Mouse (Mus musculus) lung, postnatal 4 days (tissue): ENCODE results near the gene Vti1a.

Experiments used
- DNase-seq, 2 experiments: peaks; one replicate each; pipeline ENCODE4 v3.0.0; 2021

The Vti1a gene

GRCm38 (mm10) chr19:55316109-55316714, at the start of gene Vti1a:
Gene Vti1a, plus strand, starts transcription at chr19:55316295.
- peak; percentile 91 to 92 for DNase-seq

DNA sequence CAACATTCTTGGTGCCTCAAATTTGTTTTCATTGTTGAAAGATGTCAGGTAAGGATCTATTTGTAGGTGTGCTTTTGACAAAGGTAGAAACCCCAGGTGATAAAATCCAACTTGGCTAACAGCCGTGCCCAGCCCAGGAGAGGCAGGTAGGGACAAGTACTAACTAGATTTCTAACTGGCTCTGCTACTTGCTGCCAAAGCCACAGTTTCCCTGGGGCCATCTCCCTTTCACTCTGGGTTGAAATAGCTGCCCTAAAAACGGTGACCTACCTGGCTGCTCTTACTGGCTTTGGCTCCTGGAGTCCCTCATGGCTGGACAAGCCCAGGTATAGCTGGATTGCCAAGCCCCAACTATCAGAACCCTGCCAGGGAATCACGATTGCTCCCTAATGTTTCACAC, 49.3 kb upstream of the Vti1a start:
- DNase-seq: no peak

DNA sequence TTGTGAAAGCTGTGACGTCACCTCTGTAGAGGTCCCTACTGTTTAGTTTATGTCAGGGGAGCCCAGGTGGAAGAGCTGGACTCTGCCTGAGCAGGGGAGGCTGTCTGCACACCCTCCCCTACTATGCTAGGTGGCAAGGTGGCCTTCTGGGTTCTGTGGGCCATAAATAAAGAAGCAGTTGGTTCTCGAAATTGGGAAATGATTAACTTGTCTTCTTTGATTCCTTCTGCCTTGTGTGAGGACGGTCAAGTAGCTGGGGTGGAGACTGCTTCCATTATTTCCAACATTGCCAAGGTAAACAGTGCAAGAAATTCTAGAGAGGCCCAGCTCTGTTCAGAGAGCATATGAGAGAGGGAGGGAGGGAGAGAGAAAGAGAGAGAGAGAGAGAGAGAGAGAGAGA, 47.9 kb upstream of the Vti1a start:
- no peak for DNase-seq

GRCm38 (mm10) chr19:55269051-55269450, 47.0 kb upstream of the Vti1a start:
- DNase-seq: peak; percentile 30 to 46

DNA sequence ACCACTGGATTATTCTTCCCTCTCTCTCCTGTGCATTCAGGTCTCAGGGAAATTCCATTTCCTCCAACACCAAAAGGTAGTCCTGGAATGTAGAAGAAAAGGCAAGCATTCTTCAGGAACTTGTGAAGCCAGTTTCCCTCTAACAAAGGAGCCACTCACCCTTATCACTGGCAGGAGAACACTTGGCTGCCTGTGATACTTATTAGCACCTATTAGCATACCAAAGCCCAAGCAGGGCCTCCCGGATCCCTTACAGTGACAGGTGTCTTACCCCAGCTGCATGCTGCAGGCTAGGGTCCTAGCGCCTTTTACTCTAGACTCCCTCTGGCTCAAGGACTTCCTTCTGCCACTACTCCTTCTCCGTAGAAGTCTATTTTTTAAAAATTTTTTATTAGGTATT, 44.6 kb upstream of the Vti1a start:
- DNase-seq: peak in 1 of 2 experiments; percentile 54

GRCm38 (mm10) chr19:55273340-55273739, 42.8 kb upstream of the Vti1a start:
- no peak for DNase-seq

GRCm38 (mm10) chr19:55276100-55276499, 40.0 kb upstream of the Vti1a start:
- no peak for DNase-seq

GRCm38 (mm10) chr19:55276770-55277169, 39.3 kb upstream of the Vti1a start:
- DNase-seq: no peak

DNA sequence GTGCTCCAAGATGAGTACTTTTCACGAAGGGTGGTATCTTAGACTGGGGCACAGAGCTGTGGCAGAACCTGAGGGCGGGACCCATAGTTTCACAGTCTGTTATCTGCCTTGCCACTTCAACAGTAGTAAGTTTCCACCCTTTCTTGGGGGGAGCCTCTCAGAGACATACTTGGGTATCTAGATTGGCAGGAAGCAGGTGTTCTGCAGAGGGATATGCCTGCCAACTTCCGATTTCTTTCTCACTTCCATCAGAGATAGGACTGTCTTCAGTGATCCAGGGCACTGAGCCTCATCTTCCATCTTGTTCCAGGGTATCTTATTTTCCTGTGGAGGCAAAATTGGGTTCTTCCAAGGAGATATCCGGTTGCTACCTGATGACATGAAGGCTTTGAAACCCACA, 32.0 kb upstream of the Vti1a start:
- DNase-seq: no peak

DNA sequence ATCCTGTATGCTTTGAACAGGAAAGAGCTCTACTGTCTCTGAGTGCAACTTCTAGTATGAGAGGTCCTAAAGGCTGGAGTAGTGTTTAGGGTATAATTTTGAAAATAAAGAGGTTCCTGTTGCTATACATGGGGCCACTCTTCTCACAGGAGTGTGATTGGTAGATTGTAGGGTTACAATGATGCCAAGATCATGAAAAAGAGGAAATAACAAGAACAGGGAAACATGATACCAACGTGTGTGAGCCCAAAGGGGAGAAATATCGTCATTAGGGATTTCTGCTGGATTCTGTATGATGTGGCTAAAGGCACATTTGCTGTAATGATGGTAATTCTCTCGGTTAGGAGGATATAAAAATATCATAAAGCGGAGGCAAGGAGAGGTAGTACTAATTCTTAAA, 30.1 kb upstream of the Vti1a start:
- DNase-seq: no peak

DNA sequence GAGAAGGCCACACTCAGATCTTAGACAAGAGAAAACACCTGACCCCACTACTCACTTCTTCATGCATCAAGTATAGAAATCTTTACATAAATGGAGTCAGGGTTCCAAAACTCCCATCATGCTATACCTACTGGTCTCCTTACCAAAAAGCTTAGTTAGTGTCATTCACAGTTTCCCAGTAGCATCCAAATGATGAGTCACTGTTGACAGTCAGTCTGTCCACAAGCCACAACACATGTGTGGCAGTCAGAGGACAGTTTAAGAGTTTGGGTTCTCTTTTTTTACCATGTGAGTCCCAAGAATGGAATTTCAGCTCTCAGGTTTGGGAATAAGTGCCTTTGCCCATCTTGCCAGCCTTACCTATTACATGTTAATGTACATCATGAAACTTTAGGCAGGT, 27.1 kb upstream of the Vti1a start:
- DNase-seq: no peak

DNA sequence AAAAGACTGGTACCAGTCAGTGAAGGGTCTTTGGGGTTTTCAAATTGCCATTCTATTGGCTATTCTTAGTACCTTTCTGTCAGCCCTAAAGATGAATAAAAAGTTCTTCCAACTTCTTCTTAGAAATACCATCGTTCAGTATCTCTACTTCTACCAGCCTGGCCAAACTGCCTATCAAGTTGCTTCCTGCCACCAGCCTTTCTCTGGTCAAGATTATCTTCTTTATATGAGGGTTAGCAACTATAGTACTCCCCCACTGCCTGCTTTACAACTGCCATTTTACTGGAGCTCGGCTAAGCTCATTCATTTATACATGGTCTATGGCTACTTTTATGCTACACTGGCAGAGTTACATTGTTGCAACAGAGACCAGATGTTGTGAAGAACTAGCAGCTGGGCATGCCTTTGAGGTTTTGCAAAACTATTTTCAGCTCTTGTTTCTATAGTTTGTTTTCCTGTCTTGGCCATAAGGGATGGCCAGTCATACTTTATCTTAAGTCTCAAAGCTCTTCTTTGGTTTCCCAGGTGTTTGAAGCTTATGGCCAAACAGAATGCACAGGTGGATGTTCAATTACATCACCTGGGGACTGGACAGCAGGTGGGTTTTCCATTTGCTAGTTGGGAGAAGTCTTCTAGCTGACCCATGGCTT, 25.3 kb upstream of the Vti1a start:
- DNase-seq: no peak

DNA sequence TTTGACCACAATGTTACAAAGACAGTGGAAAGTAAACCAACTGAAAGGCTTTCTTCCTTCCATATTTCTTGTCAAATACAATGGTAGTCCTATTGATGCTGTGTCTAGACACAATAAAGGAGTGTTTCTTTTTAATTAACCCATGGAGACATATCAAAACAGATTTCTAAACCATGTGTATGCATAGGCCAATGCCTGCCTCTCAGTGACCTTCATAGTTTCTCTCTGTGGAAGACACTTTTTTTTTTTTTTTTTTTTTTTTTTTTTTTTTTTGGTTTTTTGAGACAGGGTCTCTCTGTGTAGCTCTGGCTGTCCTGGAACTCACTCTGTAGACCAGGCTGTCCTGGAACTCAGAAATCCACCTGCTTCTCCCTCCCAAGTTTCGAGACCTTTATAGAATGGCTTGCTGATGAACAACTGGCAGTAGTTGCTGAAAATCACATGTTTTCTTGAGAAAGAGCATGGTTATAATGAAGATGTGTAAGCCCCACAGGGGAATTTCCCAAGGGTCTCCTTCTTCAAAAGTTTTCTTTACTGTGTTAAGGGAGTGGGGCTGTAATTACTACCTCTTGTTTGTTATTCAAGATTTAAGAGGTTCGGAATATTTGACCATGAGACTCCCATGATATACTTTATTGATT, 23.8 kb upstream of the Vti1a start:
- DNase-seq: no peak

- DNase-seq: no peak
Measured at GRCm38 (mm10) chr19:55293175-55293574, 22.9 kb upstream of the Vti1a start.

DNA sequence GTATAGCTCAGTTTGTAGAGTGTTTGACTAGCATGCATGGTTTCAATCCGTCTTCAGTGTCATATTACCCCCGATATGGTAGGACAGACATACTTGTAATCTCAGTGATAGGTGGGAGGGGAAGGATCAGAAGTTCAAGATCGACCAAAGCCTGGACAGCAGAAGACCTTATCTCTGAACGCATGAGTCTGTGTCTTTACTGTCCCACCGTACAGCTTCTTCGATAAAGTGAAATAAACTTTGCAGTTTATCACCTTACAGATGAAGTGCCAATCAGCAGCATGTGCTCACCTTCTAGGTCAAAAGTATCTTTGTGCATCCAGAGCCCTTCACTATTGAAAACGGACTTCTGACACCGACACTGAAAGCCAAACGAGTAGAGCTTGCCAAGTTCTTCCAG, 21.0 kb upstream of the Vti1a start:
- DNase-seq: no peak

- DNase-seq: no peak
Measured at GRCm38 (mm10) chr19:55295556-55295955, 20.5 kb upstream of the Vti1a start.

GRCm38 (mm10) chr19:55296301-55296700, 19.8 kb upstream of the Vti1a start:
- DNase-seq: no peak

DNA sequence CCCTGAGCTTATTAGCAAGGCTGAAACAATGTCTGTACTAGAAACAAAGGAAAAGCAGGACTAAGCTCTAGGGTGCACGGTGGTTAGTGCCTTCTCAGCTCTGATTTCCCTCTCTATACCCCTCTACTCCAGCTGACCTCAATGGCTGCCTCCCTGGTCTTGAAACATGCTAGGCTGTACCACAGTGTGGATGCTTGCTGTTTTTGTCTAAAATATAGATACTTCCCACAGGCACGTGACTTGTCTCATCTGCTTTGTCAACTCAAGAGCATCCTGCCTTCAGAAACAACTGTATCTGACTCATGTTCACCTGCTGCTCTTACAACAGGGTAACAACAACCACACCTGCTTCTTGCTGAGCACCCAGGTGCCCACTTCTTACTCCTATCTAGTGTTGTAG, 18.6 kb upstream of the Vti1a start:
- no peak for DNase-seq

GRCm38 (mm10) chr19:55297961-55298360, 18.1 kb upstream of the Vti1a start:
- DNase-seq: no peak

DNA sequence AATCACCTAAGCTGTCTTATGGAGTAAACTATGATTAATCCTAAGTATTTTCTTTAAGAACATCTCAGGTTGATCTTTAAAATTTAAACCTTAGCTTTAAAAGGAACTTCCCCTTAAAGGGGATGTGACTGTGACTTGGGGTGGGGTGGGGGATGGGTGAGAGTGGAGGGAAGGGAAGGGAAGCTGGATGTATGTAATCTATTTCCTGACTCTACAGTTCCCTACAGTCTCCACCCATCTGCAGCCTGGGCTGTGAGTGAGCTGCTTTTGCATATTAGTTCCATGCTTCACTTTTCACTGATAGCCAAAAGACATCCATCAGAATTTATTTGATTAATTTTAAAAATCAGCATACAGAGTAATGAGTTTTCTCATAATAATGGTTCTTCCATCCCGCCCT, 16.7 kb upstream of the Vti1a start:
- DNase-seq: no peak

DNA sequence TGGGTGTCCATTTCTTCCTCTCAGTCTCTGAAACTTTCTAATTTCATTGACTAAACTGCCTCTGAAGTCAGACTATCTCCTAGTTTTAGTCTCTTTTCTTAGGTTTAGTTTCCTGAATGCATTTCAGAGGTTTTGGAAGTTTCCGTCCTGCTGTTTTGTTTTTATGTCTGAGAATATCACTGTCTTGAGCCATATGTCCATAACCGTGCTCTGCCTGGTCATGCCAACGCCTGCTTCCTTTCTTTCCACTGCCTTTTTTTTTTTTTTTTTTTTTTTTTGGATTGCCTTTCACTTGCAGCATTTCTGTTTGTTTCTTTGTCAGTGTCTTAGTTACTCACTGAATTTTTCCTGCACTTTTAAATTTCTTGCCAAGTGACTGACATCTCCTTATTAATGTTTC, 15.6 kb upstream of the Vti1a start:
- no peak for DNase-seq

GRCm38 (mm10) chr19:55305024-55305423, 11.1 kb upstream of the Vti1a start:
- DNase-seq: no peak

GRCm38 (mm10) chr19:55311874-55312273, 4.2 kb upstream of the Vti1a start:
- no peak for DNase-seq

- no peak for DNase-seq
Measured at GRCm38 (mm10) chr19:55313649-55314048, 2.4 kb upstream of the Vti1a start.
